Mouse (Mus musculus) liver, embryonic 14.5 days (tissue): ENCODE results near the gene Uba52.

Source experiments
- CTCF ChIP-seq: IDR thresholded peaks from 2 replicates; pipeline ENCODE4 v1.5.1; 2016; ENCODE audit warnings: antibody characterized with exemption, low read depth, control low read depth
- EP300 ChIP-seq: IDR thresholded peaks from 2 replicates; pipeline ENCODE4 v1.6.1; 2016; ENCODE audit warnings: antibody characterized with exemption, low read depth

DNA sequence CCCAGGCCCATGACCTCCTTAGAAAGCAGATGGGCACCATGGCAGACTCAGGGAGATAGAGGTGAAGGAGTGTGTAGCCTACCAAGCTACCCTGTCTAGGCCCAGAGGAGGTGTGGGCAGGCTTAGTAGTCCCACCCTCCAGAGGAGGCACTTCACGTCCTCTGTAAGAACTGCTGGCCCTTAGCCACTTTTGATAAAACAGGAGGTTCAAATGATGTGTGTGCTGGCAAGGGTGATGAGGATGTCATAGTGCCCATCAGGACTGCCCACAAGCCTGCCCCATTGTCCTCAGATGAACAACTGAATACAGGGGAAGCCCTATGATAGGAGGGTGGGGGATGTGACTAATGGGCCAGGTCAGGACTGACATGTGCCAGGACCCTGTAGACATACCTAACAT is 42.2 kb upstream of the Uba52 start:
- TF ChIP-seq CTCF: no peak
- TF ChIP-seq EP300: no peak
